Mouse (Mus musculus): ENCODE measurements around the gene Rnf215. TPM values are rescaled to one million over a fixed set of nuclear protein-coding genes. Genes with fewer than 3 reads are reported as not detected.
"Not testable (repeated sequence)": the region's sequence is repeated elsewhere in the genome, so short reads cannot be mapped to it uniquely, and the experiment has no call there.

Rnf215 gene
- polyA plus RNA-seq, 1 experiment from 2014 or later, result 40.0 TPM

GRCm38 (mm10) chr11:4115407-4115806 lies 19.6 kb upstream of the Rnf215 start:
- Histone ChIP-seq H3K4me2 (replicated peaks) (no peak overlapping the region), H3K9ac (no peak overlapping the region), H3K27me3 (replicated peaks) (peaks cover 16% of the 10 kb centered on the region), H3K36me3 (peaks cover 4% of the 10 kb centered on the region; the same call in 1 of the 2 replicates), H3K27ac (no peak overlapping the region), H3K4me3 (no peak overlapping the region), H3K4me1 (peaks cover 17% of the 10 kb centered on the region), H3K9me3 (no peaks in the 10 kb centered on the region)
- ATAC-seq (ENCODE audit: low FRiP score, low read depth), result no peak
- WGBS, result 93% methylated on average over 4 of the region's 4 CpGs

- Histone ChIP-seq H3K27me3 (replicated peaks) (peaks cover 16% of the 10 kb centered on the region), H3K27ac (no peak overlapping the region), H3K9me3 (no peaks in the 10 kb centered on the region), H3K36me3 (no peaks in the 10 kb centered on the region), H3K9ac (no peak overlapping the region), H3K4me2 (replicated peaks) (no peak overlapping the region), H3K4me3 (no peak overlapping the region), H3K4me1 (peaks cover 17% of the 10 kb centered on the region)
- 61% methylated on average over 11 of the region's 11 CpGs for WGBS
- no peak for ATAC-seq (ENCODE audit: low FRiP score, low read depth)
These were observed 18.4 kb upstream of the Rnf215 start for GRCm38 (mm10) chr11:4116458-4117141.

DNA sequence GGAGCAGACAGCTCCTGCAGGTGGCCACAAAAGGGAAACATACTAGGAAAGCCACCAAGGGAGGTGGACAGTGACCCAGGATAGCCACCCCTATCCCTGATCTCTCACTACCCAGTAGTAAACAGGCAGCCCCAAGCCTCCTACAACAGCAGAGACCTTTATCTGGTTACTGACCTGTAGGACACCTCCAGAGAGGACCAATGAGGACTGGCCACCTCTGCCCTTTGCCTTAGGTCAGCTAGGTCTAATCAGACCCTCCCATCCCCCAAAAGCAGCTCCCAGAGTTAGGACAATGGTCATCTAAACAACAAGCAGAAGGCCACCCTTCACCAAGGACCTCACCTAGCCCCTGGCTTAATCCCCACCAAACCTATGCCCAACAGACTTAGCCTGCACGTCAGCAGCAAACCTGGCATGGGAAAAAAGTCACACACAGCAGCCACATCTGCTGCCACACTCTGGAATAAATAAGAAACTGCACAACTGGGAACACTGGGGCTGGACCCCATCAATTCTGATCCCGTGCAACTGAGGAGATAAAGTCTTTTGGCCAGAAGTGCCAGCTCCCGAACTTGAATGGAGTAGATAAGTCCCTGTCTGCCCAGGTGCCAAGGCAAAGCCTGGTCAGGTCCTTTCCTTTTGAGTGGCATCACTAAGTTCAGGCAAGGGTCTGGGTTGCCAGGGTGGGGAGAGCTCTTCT lies 17.5 kb upstream of the Rnf215 start:
- Histone ChIP-seq H3K4me3 (peak overlapping the region; percentile 59; the same call in 1 of the 2 replicates), H3K9ac (peak overlapping the region; percentile 72; the same call in 1 of the 2 replicates), H3K4me2 (replicated peaks) (peak overlapping the region; percentile 95), H3K27me3 (replicated peaks) (peaks cover 16% of the 10 kb centered on the region), H3K27ac (no peak overlapping the region), H3K9me3 (no peaks in the 10 kb centered on the region), H3K36me3 (no peaks in the 10 kb centered on the region), H3K4me1 (peaks cover 17% of the 10 kb centered on the region)
- ATAC-seq (ENCODE audit: low FRiP score, low read depth), result no peak
- WGBS, result 40% methylated on average over 3 of the region's 3 CpGs

DNA sequence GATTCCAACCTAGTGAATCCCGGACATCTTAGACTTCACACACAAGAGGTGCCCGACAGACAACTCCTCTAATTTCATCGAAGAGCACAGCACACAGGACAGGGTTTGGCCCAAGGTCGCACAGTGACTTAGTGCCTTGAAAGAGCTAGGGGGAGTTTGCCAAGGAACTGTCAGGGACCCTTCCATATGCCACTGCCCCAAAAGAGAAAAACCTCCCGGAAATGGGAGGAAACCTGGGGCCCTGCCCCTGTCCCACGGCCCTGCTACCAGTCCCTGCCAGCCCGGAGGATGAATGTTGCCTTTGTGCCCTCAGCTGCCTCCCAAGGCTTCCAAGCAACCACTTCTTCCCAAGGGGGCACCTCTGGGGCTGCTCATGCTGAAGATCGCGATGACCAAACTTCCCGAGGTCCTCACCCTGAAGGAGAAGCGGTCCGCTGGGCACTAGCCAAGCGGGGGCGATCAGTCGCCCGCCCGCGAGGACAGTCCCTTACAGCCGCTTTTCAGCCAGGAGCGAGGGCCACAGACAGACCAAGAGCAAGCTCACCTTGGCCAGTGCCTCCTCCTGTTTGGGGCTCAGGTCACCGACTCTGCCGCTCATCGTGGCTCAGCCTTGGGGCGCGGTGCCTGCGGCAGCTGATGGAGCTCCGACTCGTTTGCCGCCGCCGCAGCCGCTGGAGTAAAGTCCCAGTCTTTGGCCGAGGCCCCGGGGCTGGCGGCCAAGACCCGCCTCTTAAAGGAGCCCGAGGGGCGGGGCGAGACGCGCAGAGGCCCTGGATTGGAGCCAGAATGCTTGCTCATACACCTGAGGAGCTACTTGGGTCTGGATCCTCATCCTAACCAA lies 16.7 kb upstream of the Rnf215 start:
- Histone ChIP-seq H3K4me3 (peak overlapping the region; percentile 59), H3K4me2 (replicated peaks) (peak overlapping the region; percentile 95), H3K36me3 (no peaks in the 10 kb centered on the region), H3K9me3 (no peaks in the 10 kb centered on the region), H3K27ac (no peak overlapping the region), H3K9ac (peak overlapping the region; percentile 72), H3K4me1 (peaks cover 17% of the 10 kb centered on the region), H3K27me3 (replicated peaks) (peaks cover 16% of the 10 kb centered on the region)
- peak; percentile 68 for ATAC-seq (ENCODE audit: low FRiP score, low read depth)
- 2% methylated on average over 41 of the region's 41 CpGs for WGBS

- Histone ChIP-seq H3K4me3 (no peak overlapping the region), H3K4me1 (peaks cover 17% of the 10 kb centered on the region), H3K27me3 (replicated peaks) (peaks cover 16% of the 10 kb centered on the region), H3K9me3 (no peaks in the 10 kb centered on the region), H3K27ac (no peak overlapping the region), H3K4me2 (replicated peaks) (no peak overlapping the region), H3K9ac (no peak overlapping the region), H3K36me3 (no peaks in the 10 kb centered on the region)
- 78% methylated on average over 5 of the region's 5 CpGs for WGBS
- ATAC-seq (ENCODE audit: low FRiP score, low read depth), result no peak
These were observed 15.4 kb upstream of the Rnf215 start for GRCm38 (mm10) chr11:4119635-4120034.

GRCm38 (mm10) chr11:4121691-4122090 lies 13.3 kb upstream of the Rnf215 start:
- 85% methylated on average over 3 of the region's 3 CpGs for WGBS
- H3K4me2 ChIP-seq (replicated peaks), result no peak overlapping the region
- ATAC-seq (ENCODE audit: low FRiP score, low read depth), result no peak
- H3K4me3 ChIP-seq, result no peak overlapping the region
- H3K36me3 ChIP-seq, result no peaks in the 10 kb centered on the region
- H3K27me3 ChIP-seq (replicated peaks), result peaks cover 9% of the 10 kb centered on the region
- peaks cover 17% of the 10 kb centered on the region for H3K4me1 ChIP-seq
- H3K9ac ChIP-seq, result no peak overlapping the region
- no peak overlapping the region for H3K27ac ChIP-seq
- H3K9me3 ChIP-seq, result 0 out of 2 replicates have a peak, but pooled peaks cover 10% of the 10 kb centered on the region

GRCm38 (mm10) chr11:4122226-4122625 lies 12.8 kb upstream of the Rnf215 start:
- Histone ChIP-seq H3K27me3 (replicated peaks) (peaks cover 6% of the 10 kb centered on the region), H3K4me3 (no peak overlapping the region)
- ATAC-seq (ENCODE audit: low FRiP score, low read depth), result no peak

GRCm38 (mm10) chr11:4122742-4123579 lies 12.0 kb upstream of the Rnf215 start, which contains the start of gene Sec14l2:
Gene Sec14l2, minus strand, starts transcription at chr11:4123415.
- Histone ChIP-seq H3K27ac (no peak within 1 kb of the TSS), H3K9ac (no peak within 1 kb of the TSS), H3K9me3 (0 out of 2 replicates have a peak, but pooled peaks cover 10% of the 10 kb centered on the region), H3K36me3 (no peaks in the 10 kb centered on the region), H3K4me3 (no peak within 1 kb of the TSS), H3K4me1 (peaks cover 10% of the 10 kb centered on the region), H3K4me2 (replicated peaks) (no peak within 1 kb of the TSS), H3K27me3 (replicated peaks) (no peaks in the 10 kb centered on the region; the same call in 1 of the 2 replicates)
- 84% methylated on average over 10 of the region's 10 CpGs for WGBS
- no peak for ATAC-seq (ENCODE audit: low FRiP score, low read depth)

More at GRCm38 (mm10) chr11:4122226-4122625, 12.8 kb upstream of the Rnf215 start:
- Histone ChIP-seq H3K9me3 (0 out of 2 replicates have a peak, but pooled peaks cover 10% of the 10 kb centered on the region), H3K27ac (no peak overlapping the region), H3K9ac (no peak overlapping the region), H3K36me3 (no peaks in the 10 kb centered on the region), H3K4me1 (peaks cover 17% of the 10 kb centered on the region), H3K4me2 (replicated peaks) (no peak overlapping the region)
- WGBS, result 83% methylated on average over 5 of the region's 5 CpGs

- H3K4me1 ChIP-seq, result no peaks in the 10 kb centered on the region
- no peak for ATAC-seq (ENCODE audit: low FRiP score, low read depth)
- no peaks in the 10 kb centered on the region for H3K36me3 ChIP-seq
- H3K9ac ChIP-seq, result no peak overlapping the region
- no peak overlapping the region for H3K27ac ChIP-seq
- 0 out of 2 replicates have a peak, but pooled peaks cover 10% of the 10 kb centered on the region for H3K9me3 ChIP-seq
- 53% methylated on average over 5 of the region's 5 CpGs for WGBS
- H3K4me2 ChIP-seq (replicated peaks), result no peak overlapping the region
- H3K4me3 ChIP-seq, result no peak overlapping the region
- no peaks in the 10 kb centered on the region; the same call in 1 of the 2 replicates for H3K27me3 ChIP-seq (replicated peaks)
These were observed 11.1 kb upstream of the Rnf215 start for GRCm38 (mm10) chr11:4123922-4124321.

DNA sequence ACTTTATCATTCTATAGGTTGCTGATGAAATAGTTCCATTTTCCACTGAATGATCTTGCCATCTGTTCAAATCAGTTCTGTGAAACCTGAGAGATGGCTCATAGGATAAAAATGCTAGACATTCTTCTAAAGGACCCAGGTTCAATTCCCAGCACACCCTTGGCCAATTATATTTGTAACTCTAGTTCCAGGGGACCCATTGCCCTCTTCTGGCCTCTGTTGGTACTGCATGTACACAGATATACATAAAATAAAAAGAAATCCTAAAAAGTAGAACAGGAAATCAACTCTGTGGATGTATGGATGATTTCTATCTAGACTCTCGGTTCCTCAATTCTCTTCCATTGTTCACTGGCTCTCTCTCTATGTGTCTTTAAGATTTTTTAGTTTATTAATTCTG lies 7.9 kb upstream of the Rnf215 start:
- Histone ChIP-seq H3K4me3 (no peak overlapping the region), H3K9me3 (0 out of 2 replicates have a peak, but pooled peaks cover 10% of the 10 kb centered on the region), H3K36me3 (no peaks in the 10 kb centered on the region), H3K4me2 (replicated peaks) (no peak overlapping the region), H3K9ac (no peak overlapping the region), H3K4me1 (no peaks in the 10 kb centered on the region), H3K27me3 (replicated peaks) (no peaks in the 10 kb centered on the region), H3K27ac (no peak overlapping the region)
- ATAC-seq (ENCODE audit: low FRiP score, low read depth), result no peak
- WGBS, result 89% methylated on average over 1 of the region's 1 CpGs

GRCm38 (mm10) chr11:4128461-4128860 lies 6.5 kb upstream of the Rnf215 start:
- H3K36me3 ChIP-seq; H3K4me2 ChIP-seq (replicated peaks); H3K4me1 ChIP-seq; H3K27me3 ChIP-seq (replicated peaks); H3K9ac ChIP-seq; H3K4me3 ChIP-seq; ATAC-seq (ENCODE audit: low FRiP score, low read depth); H3K27ac ChIP-seq: not testable (repeated sequence)
- 97% methylated on average over 4 of the region's 4 CpGs for WGBS
- H3K9me3 ChIP-seq, result 0 out of 2 replicates have a peak, but pooled peaks cover 10% of the 10 kb centered on the region
